Mouse (Mus musculus) granulocyte monocyte progenitor cell, adult 5-6 weeks (primary cell): Measurements from ENCODE around the gene Vps35l. TPM values are rescaled to one million over a fixed set of nuclear protein-coding genes. Genes with fewer than 3 reads are reported as not detected.

Source experiments
- ATAC-seq: replicated peaks from 2 replicates; pipeline ENCODE4 v1.8.0; 2016; ENCODE audit warnings: mild to moderate bottlenecking, moderate TSS enrichment, inconsistent platforms; ENCODE audit not compliant: poor library complexity, severe bottlenecking
- total RNA-seq, 2 experiments: library from RNA; stranded (forward) in 1 of 2; stranded (reverse) in 1 of 2; fragments of 200-712, 200-1000 nt in 1 of 2; fragments of >200 nt in 1 of 2; fragmentation: Nextera tagmentation in 1 of 2; gene quantifications; 2 replicates each; pipeline ENCODE4 v1.2.3; 2014 to 2017

The Vps35l gene
- total RNA-seq, 2 experiments from 2014 or later: 57.0 to 76.4 TPM

DNA sequence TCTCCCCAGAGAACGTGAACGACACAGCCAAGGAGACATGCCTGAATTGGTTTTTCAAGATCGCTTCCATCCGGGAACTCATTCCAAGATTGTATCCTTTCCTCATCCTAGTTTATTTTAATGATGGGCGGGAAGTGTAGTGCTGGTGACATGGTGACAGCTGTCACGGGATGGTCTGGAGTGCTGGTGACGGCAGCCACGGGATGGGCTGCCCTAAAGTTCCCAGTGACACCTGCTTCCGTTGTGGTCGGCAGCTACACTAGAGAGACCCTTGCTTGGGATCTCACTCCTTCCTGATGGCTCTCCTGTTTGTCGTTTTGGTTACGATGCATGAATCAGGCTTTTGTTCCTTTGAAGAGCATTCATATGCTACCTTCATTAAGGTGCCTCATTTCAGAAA is 33.0 kb downstream of the Vps35l start:
- no peak for ATAC-seq

DNA sequence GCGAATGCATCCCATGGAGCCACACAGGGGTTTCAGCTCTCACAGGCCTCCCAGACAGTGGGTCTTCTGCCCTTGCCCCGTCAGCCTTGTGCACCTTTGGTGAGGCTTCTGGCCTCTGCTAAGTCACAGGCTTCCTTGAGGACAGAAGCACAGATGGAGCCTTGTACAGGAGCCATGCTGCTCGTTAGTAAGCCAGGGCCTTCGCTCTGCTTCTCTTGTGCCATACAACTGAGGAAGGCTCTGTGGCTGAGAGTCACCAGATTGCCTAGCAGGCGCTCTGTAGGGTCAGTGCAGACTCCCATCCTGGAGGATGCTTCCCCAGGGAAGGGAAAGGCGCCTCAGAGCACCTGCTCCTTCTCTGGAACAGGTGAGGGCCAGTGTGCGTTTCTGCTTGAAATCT is 36.0 kb downstream of the Vps35l start:
- ATAC-seq: no peak

DNA sequence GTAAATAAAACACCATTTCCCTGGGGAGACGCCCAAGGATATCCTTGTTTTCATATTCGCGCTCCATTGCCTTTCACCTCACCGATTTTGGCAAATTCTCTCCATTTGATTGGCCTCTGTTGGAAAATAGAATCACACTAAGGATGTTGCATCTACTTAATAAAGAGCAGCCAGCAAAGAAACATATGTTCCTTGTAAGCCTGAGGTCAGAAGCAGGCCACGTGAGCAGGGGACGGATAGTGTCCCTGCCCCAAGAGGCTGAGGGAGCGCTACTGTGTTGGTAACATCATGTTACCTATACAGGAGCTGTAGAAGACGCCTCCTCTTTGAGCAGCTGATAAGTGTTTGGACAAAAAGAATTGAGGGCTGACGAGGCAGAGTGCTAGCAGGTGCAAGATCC is 36.5 kb downstream of the Vps35l start:
- ATAC-seq: no peak

DNA sequence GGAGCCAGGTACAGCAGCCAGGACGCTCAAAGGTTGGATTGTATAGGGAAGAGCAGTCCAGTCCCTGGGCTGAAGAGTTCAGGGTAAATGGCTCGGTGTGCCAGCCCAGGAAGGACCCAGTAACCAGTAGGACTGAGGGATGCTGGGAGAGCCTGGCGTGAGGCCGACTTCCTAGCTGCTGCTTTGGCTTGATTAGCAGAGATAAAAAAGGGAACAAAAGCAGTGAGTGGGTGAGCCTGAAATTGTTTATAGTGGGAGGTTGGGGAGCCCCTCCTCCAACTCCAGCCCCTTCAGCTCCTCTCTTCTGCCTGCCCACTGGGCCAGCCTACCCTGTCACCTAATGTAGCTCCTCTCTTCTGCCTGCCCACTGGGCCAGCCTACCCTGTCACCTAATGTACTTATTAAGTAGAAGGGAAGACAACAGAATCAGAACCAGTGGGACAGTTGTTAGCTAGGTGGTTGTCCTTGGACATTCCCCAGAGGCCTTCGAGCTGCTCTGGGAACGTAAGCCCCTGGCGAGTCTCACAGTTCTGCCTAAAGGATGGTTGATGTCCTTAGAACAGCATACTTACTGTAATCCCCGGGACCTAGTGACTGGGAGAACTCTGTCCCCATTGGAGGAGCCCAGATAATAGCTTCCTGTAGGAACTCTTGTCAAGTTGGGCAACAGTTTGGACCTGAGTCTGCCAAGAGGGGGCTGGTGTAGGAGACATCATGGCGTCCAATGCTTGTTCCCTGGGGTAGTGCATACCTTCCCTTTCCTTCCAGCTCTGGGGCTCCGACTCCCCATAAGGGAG is 37.8 kb downstream of the Vps35l start:
- ATAC-seq: peak; percentile 52

DNA sequence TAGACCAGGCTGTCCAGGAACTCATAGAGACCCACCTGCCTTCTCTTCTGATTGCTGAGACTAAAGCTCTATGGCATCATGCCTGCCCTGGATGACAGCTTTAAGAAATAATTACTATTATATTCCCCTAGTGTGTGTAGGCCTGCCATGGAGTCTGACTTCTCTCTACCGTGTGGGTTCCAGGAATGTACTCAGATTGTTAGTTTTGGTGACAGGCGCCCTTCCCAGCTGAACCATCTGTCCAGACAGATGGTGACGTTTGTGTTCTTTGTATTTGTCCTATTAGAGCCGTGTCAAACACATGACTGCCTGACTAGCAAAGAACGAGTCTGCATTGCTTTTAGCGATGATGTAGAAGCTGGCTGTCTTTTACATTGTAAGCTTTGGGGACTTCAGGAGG is 38.5 kb downstream of the Vps35l start:
- ATAC-seq: no peak

DNA sequence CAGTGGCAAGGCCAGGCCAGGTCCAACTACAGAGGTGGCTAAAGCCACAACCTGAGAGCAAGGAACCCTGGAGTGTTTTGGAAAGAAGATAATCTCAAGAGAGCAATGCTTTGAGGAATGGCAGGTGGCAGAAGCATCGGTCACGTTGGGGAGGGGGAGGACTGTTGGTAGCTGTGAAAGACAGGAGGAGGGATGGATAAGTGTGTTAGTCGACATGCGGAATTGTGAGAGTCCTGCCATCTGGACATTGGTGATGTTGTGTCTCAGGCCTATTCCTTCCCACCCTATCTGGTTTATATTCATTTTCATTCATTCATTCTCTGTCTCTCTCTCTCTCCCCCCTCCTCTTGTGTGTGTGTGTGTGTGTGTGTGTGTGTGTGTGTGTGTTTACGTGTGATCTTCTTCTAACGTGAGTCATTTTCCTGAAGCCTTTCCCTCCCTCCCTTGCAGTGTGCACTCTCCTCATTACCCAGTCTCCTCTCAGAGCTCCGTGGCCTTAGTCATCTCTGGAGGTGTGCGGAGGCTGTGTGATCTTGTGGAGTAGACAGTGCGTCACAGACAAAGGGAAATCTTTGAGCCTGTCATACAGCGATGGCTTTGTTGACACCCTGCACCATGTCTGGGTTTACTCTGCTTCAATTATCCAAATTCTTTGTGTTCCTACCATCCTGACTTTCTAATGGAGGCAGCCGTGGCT is 43.4 kb downstream of the Vps35l start:
- ATAC-seq: no peak

DNA sequence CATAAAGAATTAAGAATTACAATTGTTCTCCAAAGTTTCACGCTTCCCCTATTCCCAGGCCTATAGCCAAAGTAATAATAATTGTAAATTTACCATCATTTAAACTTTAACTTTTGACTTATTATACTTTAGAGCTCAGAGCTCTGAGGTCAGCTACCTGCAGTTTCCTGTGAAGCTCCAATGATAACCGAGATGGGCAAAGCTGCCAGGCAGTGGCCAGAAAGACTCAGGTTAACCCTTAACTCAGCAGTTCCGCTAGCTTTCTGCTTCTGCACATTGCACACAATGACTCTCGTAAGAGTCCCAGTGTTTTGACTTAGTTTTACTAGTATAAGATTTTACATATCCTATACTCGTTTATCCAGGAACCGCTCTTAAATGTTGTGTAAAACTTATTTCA is 46.1 kb downstream of the Vps35l start:
- ATAC-seq: no peak

DNA sequence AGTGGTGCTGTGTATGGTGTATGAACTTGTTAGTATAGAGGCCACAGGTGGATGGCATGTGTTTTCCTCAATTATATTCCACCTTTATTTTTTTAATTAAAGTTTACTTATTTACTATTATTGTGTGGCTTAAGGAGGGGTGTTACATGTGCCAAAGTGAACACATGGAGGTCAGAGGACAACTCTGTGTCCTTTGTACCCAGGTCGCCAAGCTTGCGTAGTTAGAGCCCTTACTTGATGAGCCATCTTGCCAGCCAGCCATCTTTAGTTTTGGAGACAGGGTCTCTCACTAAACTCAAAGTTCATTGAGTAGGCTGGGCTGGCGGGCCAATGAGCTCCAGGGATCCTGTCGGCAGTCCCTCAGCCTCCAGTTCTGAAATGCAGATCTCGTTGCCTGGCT is 47.3 kb downstream of the Vps35l start:
- ATAC-seq: no peak

DNA sequence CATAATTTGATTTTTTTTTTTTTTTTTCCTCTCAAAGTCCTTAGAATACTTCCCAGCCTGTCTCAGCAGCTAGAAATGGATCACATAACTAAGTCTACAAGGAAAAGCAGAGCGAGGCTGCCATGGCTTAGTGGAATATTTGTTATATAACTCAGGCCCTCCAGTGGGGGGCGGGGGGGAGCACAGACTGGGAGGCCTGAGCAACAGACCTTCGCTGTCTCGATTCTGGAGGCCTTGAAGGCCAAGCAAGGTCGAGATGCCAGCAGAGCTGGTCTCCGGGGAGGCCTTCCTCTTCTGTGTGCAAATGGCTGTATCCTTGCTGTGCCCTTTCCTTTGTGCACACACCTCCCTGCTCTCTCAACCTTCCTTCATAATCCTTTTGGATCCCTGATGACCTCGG is 48.5 kb downstream of the Vps35l start:
- no peak for ATAC-seq

DNA sequence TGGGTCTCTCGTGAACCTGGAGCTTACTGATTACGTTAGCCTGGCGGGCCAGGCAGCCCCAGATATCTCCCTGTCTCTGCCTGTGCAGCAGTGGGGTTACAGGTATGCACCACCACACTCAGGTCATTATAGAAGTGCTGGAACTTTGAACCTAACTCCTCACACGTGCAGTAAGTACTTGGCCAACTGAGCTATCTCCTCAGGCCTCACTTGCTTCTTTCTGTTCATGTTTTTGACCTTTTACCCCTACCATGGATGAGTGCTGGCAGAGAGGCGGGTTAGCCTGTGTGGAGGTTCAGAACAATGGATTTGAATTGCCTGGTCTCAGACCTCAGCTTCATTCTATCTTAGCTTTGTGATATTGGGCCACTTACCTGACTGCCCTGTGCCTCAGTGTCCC is 50.3 kb downstream of the Vps35l start:
- no peak for ATAC-seq

DNA sequence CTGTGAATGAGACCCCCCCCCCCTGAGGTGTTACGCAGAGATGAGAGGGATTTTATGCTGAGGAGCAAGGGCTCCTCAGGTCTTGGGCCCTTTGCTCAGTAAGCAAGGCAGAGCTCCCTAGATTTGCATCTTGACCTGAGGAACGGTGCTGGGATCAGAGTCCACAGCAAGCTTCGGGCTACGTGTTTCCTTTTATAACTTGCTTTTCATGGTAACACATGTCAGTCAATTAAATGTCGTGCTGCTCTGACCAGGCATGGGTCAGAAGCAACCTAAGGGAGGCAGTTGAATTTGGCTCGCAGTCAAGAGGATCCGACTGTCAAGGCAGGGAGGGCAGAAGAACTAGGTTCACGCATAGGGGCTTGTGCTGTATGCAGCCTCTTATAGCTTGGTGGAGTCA is 53.9 kb downstream of the Vps35l start:
- ATAC-seq: no peak

DNA sequence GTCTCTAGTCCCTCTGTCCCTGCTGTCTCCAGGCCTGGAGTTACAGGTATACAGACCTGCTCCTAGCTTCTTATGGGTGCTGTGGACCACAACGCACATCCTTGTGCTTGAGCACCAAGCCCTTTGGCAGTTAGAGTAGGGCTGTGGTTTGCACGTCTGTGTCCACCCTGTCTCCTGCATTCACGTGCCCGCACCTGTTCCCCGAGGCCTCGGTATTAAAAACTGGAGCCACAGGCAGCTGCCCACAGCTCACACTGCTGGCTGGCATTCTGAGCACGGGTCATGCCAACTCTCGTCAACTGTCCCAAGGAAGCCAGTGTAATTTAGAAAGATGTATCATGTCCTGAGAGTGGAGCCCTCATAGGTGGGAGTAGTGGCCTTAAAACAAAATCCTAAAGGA is 55.8 kb downstream of the Vps35l start:
- no peak for ATAC-seq

DNA sequence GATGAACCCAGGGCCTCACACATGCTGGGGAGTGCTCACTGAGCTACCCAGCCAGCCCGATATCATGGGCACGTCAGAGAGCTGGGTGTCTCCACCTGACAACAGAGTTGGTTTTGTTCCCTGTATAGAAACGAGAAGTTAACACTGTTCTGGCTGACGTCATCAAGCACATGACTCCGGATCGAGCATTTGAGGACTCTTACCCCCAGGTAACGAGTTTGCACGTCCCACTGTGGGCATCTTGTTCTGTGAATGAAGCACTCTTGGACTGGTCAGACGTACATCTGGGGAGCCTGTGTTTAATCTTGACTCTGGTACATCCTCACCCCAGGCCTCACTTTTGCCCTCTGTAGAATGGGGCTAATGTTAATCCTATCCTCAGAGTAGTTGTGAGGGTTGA is 56.8 kb downstream of the Vps35l start:
- ATAC-seq: no peak

DNA sequence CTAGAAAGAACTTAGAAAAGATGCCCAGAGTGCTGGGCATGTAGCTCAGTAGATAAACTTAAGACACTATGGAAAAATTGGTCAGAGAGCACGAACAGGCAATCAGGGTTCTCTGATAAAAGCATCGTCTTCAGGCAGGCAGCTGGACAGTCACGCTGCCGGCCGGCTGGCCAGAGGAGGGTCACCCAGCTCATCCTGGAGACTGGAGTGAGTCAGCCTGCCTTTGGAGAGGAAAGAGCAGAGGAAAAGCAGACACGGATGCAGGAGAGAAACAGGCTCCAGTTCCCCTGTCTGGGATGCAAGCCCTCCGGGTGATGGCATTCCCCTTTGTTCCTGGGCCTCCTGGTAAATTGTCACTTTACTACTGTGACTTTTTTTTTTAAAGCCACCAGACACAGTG is 57.6 kb downstream of the Vps35l start:
- no peak for ATAC-seq

DNA sequence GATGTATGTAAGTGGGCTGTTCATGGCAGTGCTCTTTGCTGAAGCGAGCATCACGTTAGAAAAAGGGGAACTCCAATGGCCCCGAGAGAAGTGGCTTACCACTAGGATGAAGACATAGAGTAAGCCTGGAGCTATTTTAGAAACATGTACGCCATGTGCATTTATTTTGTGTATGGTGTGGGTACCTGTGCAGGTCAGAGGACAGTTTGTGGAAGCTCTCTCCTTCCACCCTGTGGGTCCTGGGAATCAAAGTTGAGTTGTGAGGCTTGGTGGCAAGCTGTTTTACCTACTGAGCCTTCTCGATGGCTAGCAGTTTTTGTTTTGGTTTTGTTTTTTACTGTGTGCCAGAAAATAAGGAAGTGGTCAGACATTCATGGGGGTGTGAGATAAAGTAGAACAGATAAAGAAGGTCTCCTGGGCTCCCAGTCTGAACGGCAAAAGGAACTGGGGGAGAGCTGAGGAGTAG is 58.1 kb downstream of the Vps35l start:
- peak; percentile 62 for ATAC-seq

DNA sequence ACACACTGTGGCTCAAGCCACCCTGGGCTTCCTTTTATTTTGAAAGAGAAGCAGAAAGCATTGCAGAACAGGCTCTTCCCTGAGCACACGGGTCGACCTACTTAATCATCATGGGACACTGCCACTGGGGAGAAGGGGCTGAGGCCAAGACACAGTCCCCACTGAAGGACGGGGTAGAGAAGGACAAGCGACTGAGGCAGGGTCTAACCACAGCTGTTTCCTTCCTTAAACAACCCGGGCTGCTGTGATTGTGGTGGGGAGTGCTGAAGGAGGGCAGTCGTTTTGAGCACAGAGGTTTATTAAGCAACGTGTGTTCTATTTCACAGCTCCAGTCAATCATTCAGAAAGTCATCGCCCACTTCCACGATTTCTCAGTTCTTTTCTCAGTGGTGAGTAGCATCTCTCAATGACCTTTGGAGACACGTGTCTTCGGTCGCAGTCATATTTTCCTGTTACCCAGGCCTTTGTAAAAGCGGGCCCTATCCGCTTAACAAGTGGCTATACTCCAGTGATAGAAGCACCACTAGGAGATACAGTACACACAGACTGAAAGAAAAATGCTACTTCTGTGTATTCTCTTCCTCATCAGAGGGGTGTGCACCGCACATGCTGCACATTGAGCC is 60.2 kb downstream of the Vps35l start:
- peak; percentile 80 for ATAC-seq

DNA sequence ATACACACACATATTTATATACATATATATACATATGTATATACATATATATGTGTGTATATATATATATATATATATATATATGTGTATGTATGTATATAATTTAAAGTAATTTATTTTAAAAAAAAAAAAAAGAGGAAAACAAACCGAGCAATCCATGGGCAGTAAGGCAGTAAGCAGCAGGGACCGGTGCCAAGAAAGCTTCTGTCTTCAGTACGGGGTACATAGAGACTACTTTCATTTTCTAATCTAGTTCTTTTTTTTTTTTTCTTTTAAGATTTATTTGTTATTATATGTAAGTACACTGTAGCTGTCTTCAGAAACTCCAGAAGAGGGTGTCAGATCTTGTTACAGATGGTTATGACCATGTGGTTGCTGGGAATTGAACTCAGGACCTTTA is 61.8 kb downstream of the Vps35l start:
- no peak for ATAC-seq

DNA sequence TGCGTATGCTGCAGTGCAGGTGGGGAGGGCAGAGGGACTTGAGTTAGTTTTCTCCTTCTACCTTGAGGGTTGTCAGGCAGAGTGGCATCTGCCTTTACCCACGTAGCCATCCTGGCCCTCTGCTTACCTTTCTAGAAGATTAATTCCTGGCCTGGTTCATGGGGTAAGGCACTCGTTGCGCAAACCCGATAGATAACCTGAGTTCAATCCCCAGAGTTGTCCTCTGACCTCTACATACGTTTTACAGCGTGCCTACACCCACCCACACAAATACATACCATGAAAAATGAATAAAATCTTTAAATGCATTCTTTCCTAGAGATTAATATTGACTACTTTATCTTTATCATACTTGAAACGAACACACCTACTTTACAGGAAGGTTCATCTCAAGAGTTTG is 63.4 kb downstream of the Vps35l start:
- no peak for ATAC-seq

DNA sequence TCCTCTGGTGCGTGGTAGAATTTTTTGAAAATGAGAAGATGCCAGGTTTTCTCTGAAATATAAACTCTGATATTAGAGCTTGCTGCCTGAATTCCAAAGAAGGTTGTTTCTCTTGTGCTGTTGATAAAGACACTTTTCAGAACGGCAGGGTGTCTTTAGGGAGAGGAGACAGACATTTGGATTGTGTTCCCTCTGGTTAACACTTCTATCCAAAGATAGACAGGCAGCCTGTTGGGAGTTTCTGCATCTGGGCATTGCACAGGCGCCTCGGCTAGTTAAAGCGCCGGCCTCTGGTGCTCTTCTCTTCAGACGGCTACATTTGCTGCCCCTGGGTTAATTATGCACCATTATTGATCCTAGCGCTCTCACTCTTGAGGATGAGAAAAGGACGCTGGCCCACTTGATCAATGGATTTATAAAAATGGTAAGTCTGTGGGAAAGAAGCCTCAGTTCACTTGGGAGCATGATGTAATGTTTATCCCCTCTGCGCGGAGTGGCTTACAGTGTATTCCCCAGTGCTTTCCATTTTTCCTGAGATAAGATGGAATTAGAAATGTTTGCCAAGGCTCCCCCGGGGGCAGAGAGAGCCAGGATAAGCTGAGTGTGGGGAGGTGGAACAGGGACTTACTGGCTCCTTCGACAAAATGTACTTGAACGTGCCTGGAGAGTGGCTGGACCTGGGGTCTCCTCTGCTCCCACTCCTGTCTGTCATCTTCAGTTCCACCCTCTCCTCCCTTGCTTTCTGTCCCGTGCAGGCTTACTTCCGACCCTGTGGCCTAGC is 66.8 kb downstream of the Vps35l start:
- ATAC-seq: no peak

DNA sequence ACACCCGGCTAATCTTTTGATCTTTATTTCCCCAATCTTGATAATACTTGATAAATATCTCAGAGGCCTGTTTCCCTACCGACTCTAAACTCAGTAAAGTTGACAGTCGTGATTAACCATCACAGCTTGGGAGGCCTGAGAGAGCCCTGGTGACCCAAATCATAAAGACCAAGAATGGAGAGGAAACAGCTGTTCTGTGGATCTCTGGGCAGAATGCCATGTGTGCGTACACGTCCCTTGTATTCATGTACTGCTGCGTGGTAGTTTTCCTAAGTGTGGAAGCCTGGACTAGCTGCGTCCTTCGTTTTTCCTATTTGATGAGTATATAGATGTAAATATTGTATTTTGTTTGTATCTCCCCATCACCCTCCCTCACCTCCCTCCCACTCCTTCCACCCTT is 67.9 kb downstream of the Vps35l start:
- ATAC-seq: no peak
